ENCODE assay signal across 20 mouse cellular contexts in the genomic region with DNA sequence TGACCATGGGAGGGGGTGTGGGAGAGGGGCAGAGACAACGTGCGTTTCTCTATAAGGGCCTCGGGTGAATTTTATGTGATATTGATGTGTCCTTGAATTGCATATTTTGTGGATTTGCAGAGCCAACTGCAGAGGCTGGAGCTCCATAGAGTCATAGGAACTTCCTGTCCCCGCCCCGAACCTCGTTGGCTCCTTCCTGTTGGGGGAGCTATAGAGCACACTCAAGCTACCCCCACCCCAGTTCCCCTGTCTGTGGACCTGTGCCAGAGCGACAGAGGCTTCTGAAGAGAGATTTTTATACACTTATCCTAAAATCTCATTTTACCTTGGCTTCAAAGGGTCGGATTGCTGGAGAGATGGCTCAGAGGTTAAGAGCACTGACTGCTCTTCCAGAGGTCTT. TPM values are rescaled to one million over a fixed set of nuclear protein-coding genes. Genes with fewer than 3 reads are reported as not detected.
DNase-seq lines count a peak whose midpoint lies in the region; ATAC-seq and TF ChIP-seq lines count a peak whose summit lies in the region.
"Had no signal": no experiment of that assay in that cellular context is flagged by ENCODE, and none has a peak within 500 bp of the region (broad histone marks: within the 10 kb centered on the region; RNA-seq: fewer than 3 reads in every experiment).

No protein-coding gene starts in this region.

- peak; percentile 24 for DNase-seq in kidney, postnatal 10 days
- no peak for DNase-seq in kidney, postnatal 36 days
- DNase-seq in neural tube, embryonic 10.5 days (ENCODE audit: extremely low spot score, low spot score), result no peak
- peak; percentile 22 for DNase-seq in R1 (ENCODE audit: low read depth, low spot score)
- no peak for DNase-seq in hindbrain, postnatal 0 days (ENCODE audit: low spot score)
- DNase-seq in layer of hippocampus, adult 2 months (ENCODE audit: low spot score in 2 of 2), result no peak
- DNase-seq: adrenal gland, adult 2 months; cerebellum, adult 9-10 months; gastrocnemius, postnatal 14 days had no signal

- no peak overlapping the region for H3K4me3 ChIP-seq in neural tube, embryonic 13.5 days
- no peak overlapping the region for H3K4me3 ChIP-seq in hindbrain, postnatal 0 days (ENCODE audit: low read length)
- no peak overlapping the region for H3K4me3 ChIP-seq in layer of hippocampus, adult 2 months
- H3K4me3 ChIP-seq: heart, embryonic 12.5 days; kidney, embryonic 15.5 days; limb, embryonic 10.5 days; megakaryocyte, embryonic 14.5 days had no signal

- H3K9me3 ChIP-seq in neural tube, embryonic 13.5 days, result no peaks in the 10 kb centered on the region
- H3K9me3 ChIP-seq in hindbrain, postnatal 0 days (ENCODE audit: low read length), result no peaks in the 10 kb centered on the region
- H3K9me3 ChIP-seq: heart, embryonic 12.5 days; kidney, embryonic 15.5 days; limb, embryonic 10.5 days had no signal

- no peak overlapping the region for H3K4me2 ChIP-seq in neural tube, embryonic 13.5 days
- H3K4me2 ChIP-seq in hindbrain, postnatal 0 days (ENCODE audit: low read depth, low read length), result no peak overlapping the region
- H3K4me2 ChIP-seq: heart, embryonic 12.5 days; kidney, embryonic 15.5 days had no signal

- no peaks in the 10 kb centered on the region for H3K36me3 ChIP-seq in neural tube, embryonic 13.5 days
- H3K36me3 ChIP-seq in hindbrain, postnatal 0 days (ENCODE audit: insufficient read depth, low read length), result no peaks in the 10 kb centered on the region
- H3K36me3 ChIP-seq: heart, embryonic 12.5 days; kidney, embryonic 15.5 days; limb, embryonic 10.5 days had no signal

- H3K4me1 ChIP-seq in neural tube, embryonic 13.5 days (replicated peaks), result peaks cover 36% of the 10 kb centered on the region
- H3K4me1 ChIP-seq in hindbrain, postnatal 0 days (ENCODE audit: insufficient read depth, low read length), result no peaks in the 10 kb centered on the region; the same call in 1 of the 2 replicates
- H3K4me1 ChIP-seq: heart, embryonic 12.5 days; megakaryocyte, embryonic 14.5 days had no signal

- 0 out of 2 replicates have a peak, but pooled peaks have one; percentile 11 for TF ChIP-seq CTCF in hindbrain, postnatal 0 days (IDR thresholded peaks at IDR 0.05; ENCODE audit: low read depth)
- TF ChIP-seq CTCF in layer of hippocampus, adult 2 months (conservative IDR thresholded peaks at IDR 0.05), result no peak; the same call in 1 of the 2 replicates

- 73% methylated on average over 8 of the region's 8 CpGs for WGBS in neural tube, embryonic 13.5 days
- WGBS in hindbrain, postnatal 0 days, result 74% methylated on average over 8 of the region's 8 CpGs

- no peak overlapping the region for H3K9ac ChIP-seq in neural tube, embryonic 13.5 days
- no peak overlapping the region for H3K9ac ChIP-seq in hindbrain, postnatal 0 days (replicated peaks; ENCODE audit: low read length)
- H3K9ac ChIP-seq: heart, embryonic 12.5 days; kidney, embryonic 15.5 days; liver, embryonic 14.5 days had no signal

- no peaks in the 10 kb centered on the region for H3K27me3 ChIP-seq in neural tube, embryonic 13.5 days
- no peaks in the 10 kb centered on the region for H3K27me3 ChIP-seq in hindbrain, postnatal 0 days (ENCODE audit: insufficient read depth, low read length)
- H3K27me3 ChIP-seq: heart, embryonic 12.5 days; kidney, embryonic 15.5 days; megakaryocyte, embryonic 14.5 days had no signal

- no peak for ATAC-seq in neural tube, embryonic 13.5 days (ENCODE audit: low read depth)
- no peak for ATAC-seq in hindbrain, postnatal 0 days
- ATAC-seq in cerebellum, adult (ENCODE audit: insufficient number of reproducible peaks, low FRiP score, low TSS enrichment), result no peak

- H3K27ac ChIP-seq in neural tube, embryonic 13.5 days (replicated peaks), result peak overlapping the region; percentile 93
- H3K27ac ChIP-seq in hindbrain, postnatal 0 days, result no peak overlapping the region
- H3K27ac ChIP-seq in layer of hippocampus, adult 2 months, result no peak overlapping the region
- H3K27ac ChIP-seq: limb, embryonic 10.5 days; liver, embryonic 14.5 days had no signal

RNA-seq across cellular contexts. Expression of a gene that starts 39.1 kb away (rescaled TPM):
- not detected in 2 replicates for polyA plus RNA-seq in neural tube, embryonic 13.5 days (2015; fragmentation: Nextera tagmentation; extraction: Ambion mirVana)
- total RNA-seq in hindbrain, postnatal 0 days (2014; rRNA removed), result not detected in 2 replicates
- not detected in 2 replicates for polyA plus RNA-seq in hindbrain, postnatal 0 days (2015; fragmentation: Nextera tagmentation; extraction: Ambion mirVana)
- total RNA-seq in layer of hippocampus, adult 2 months (2021), result not detected
- total RNA-seq: adrenal gland, adult 2 months; gastrocnemius, postnatal 14 days; hematopoietic stem cell, adult 5-6 weeks; layer of hippocampus, postnatal 10 days had no signal
- polyA plus RNA-seq: adrenal gland, adult 2 months; forebrain, embryonic 16.5 days; heart, embryonic 12.5 days; kidney, embryonic 15.5 days; limb, embryonic 10.5 days; liver, embryonic 14.5 days; spleen, adult 2 months had no signal

Comparison
In these comparisons a context has a peak if more than half of its experiments do, and no peak if none do; other contexts are left out.
1. DNase-seq: peak in kidney, postnatal 10 days (single experiment) and R1 (single experiment); none in kidney, postnatal 36 days (0 of 2), neural tube, embryonic 10.5 days (single experiment), hindbrain, postnatal 0 days (single experiment) and layer of hippocampus, adult 2 months (0 of 2).